Mouse (Mus musculus): ENCODE measurements around the gene Slc35f1.

GRCm38 (mm10) chr10:52787075-52787474, 96.7 kb downstream of the Slc35f1 start:
- TF ChIP-seq POLR2A (IDR thresholded peaks at IDR 0.05; ENCODE audit: low read depth, low read length) (no peak), CTCF (conservative IDR thresholded peaks at IDR 0.05; ENCODE audit: insufficient read depth, insufficient read length, low read depth, low read length) (no peak)
